9 mouse cellular contexts compared by ENCODE assay signal in genomic region chr9:75776153-75776552, GRCm38 (mm10). TPM values are rescaled to one million over a fixed set of nuclear protein-coding genes. Genes with fewer than 3 reads are reported as not detected.
DNase-seq lines count a peak whose midpoint lies in the region; ATAC-seq and TF ChIP-seq lines count a peak whose summit lies in the region.
"Had no signal": no experiment of that assay in that cellular context is flagged by ENCODE, and none has a peak within 500 bp of the region (broad histone marks: within the 10 kb centered on the region; RNA-seq: fewer than 3 reads in every experiment).

No protein-coding gene starts in this region.

- no peak for TF ChIP-seq EP300 in heart, adult 2 months (IDR thresholded peaks at IDR 0.05; ENCODE audit: insufficient read depth, low read depth, low read length)
- no peak for TF ChIP-seq EP300 in stomach, postnatal 0 days (optimal IDR thresholded peaks at IDR 0.05)

- peak overlapping the region; percentile 47 for H3K4me3 ChIP-seq in heart, embryonic 11.5 days (ENCODE audit: low read depth, low read length)
- no peak overlapping the region for H3K4me3 ChIP-seq in heart, adult 2 months
- H3K4me3 ChIP-seq in midbrain, embryonic 12.5 days, result peak overlapping the region; percentile 6; the same call in 1 of the 2 replicates
- no peak overlapping the region for H3K4me3 ChIP-seq in midbrain, embryonic 16.5 days (ENCODE audit: low read depth, low read length)
- H3K4me3 ChIP-seq in limb, embryonic 13.5 days, result peak overlapping the region; percentile 43
- H3K4me3 ChIP-seq in stomach, postnatal 0 days (ENCODE audit: low read depth, low read length), result peak overlapping the region; percentile 32

- TF ChIP-seq CTCF in heart, adult 2 months (IDR thresholded peaks at IDR 0.05), result no peak
- TF ChIP-seq CTCF in stomach, postnatal 0 days (IDR thresholded peaks at IDR 0.05; ENCODE audit: low read depth), result no peak

- H3K27me3 ChIP-seq in heart, embryonic 11.5 days (ENCODE audit: control insufficient read depth, insufficient read depth, low read length), result no peaks in the 10 kb centered on the region
- H3K27me3 ChIP-seq in heart, adult 2 months (ENCODE audit: control insufficient read depth, insufficient read depth, low read length), result no peaks in the 10 kb centered on the region
- no peaks in the 10 kb centered on the region for H3K27me3 ChIP-seq in midbrain, embryonic 12.5 days
- no peaks in the 10 kb centered on the region for H3K27me3 ChIP-seq in midbrain, embryonic 16.5 days (ENCODE audit: control insufficient read depth, insufficient read depth, low read depth, low read length)
- no peaks in the 10 kb centered on the region for H3K27me3 ChIP-seq in limb, embryonic 13.5 days
- H3K27me3 ChIP-seq in stomach, postnatal 0 days (ENCODE audit: control insufficient read depth, insufficient read depth, low read length), result no peaks in the 10 kb centered on the region

- H3K27ac ChIP-seq in heart, embryonic 11.5 days (ENCODE audit: low read depth, low read length), result peak overlapping the region; percentile 67
- H3K27ac ChIP-seq in heart, adult 2 months, result no peak overlapping the region
- no peak overlapping the region for H3K27ac ChIP-seq in midbrain, embryonic 12.5 days (replicated peaks)
- H3K27ac ChIP-seq in midbrain, embryonic 16.5 days (ENCODE audit: low read length), result no peak overlapping the region
- peak overlapping the region; percentile 44; the same call in 1 of the 2 replicates for H3K27ac ChIP-seq in limb, embryonic 13.5 days
- no peak overlapping the region for H3K27ac ChIP-seq in stomach, postnatal 0 days (replicated peaks)

- no peak for TF ChIP-seq POLR2A in heart, adult 2 months (IDR thresholded peaks at IDR 0.05; ENCODE audit: insufficient read depth, low read depth, low read length)

- no peak; the same call in 1 of the 2 replicates for ATAC-seq in heart, embryonic 11.5 days (replicated peaks; ENCODE audit: insufficient number of reproducible peaks, low FRiP score, low TSS enrichment)
- no peak for ATAC-seq in midbrain, embryonic 12.5 days (ENCODE audit: low FRiP score, low read depth)
- no peak for ATAC-seq in midbrain, embryonic 16.5 days
- no peak for ATAC-seq in limb, embryonic 13.5 days (ENCODE audit: low FRiP score, low read depth)
- ATAC-seq in stomach, postnatal 0 days (ENCODE audit: low FRiP score, low TSS enrichment), result no peak
- ATAC-seq in megakaryocyte progenitor cell, adult 5-6 weeks (replicated peaks; ENCODE audit: poor library complexity), result no peak

- H3K9me3 ChIP-seq in heart, embryonic 11.5 days (replicated peaks; ENCODE audit: control insufficient read depth, low read length), result no peaks in the 10 kb centered on the region
- H3K9me3 ChIP-seq in midbrain, embryonic 12.5 days, result no peaks in the 10 kb centered on the region
- no peaks in the 10 kb centered on the region for H3K9me3 ChIP-seq in midbrain, embryonic 16.5 days (replicated peaks; ENCODE audit: control insufficient read depth, low read length, poor library complexity, severe bottlenecking)
- H3K9me3 ChIP-seq in limb, embryonic 13.5 days, result no peaks in the 10 kb centered on the region
- no peaks in the 10 kb centered on the region for H3K9me3 ChIP-seq in stomach, postnatal 0 days (ENCODE audit: control insufficient read depth, low read length)

- no peaks in the 10 kb centered on the region for H3K4me1 ChIP-seq in heart, embryonic 11.5 days (ENCODE audit: control insufficient read depth, insufficient read depth, low read length)
- H3K4me1 ChIP-seq in heart, adult 2 months (ENCODE audit: control insufficient read depth, insufficient read depth, low read length), result no peaks in the 10 kb centered on the region
- H3K4me1 ChIP-seq in midbrain, embryonic 12.5 days, result peaks cover 8% of the 10 kb centered on the region; the same call in 1 of the 2 replicates
- peaks cover 3% of the 10 kb centered on the region; the same call in 1 of the 2 replicates for H3K4me1 ChIP-seq in midbrain, embryonic 16.5 days (ENCODE audit: control insufficient read depth, insufficient read depth, low read length)
- H3K4me1 ChIP-seq in limb, embryonic 13.5 days, result peaks cover 18% of the 10 kb centered on the region
- H3K4me1 ChIP-seq in stomach, postnatal 0 days (replicated peaks; ENCODE audit: control insufficient read depth, insufficient read depth), result no peaks in the 10 kb centered on the region

- peak overlapping the region; percentile 54 for H3K4me2 ChIP-seq in heart, embryonic 11.5 days
- H3K4me2 ChIP-seq in midbrain, embryonic 12.5 days (replicated peaks), result peak overlapping the region; percentile 23
- H3K4me2 ChIP-seq in midbrain, embryonic 16.5 days (ENCODE audit: low read length), result no peak overlapping the region
- peak overlapping the region; percentile 56 for H3K4me2 ChIP-seq in limb, embryonic 13.5 days (replicated peaks)
- H3K4me2 ChIP-seq in stomach, postnatal 0 days (replicated peaks; ENCODE audit: low read depth), result peak overlapping the region; percentile 31

- H3K9ac ChIP-seq in heart, embryonic 11.5 days (ENCODE audit: low read depth, low read length), result peak overlapping the region; percentile 67
- no peak overlapping the region for H3K9ac ChIP-seq in heart, adult 2 months (ENCODE audit: low read depth, low read length)
- no peak overlapping the region for H3K9ac ChIP-seq in midbrain, embryonic 12.5 days (replicated peaks)
- no peak overlapping the region for H3K9ac ChIP-seq in midbrain, embryonic 16.5 days (ENCODE audit: low read depth, low read length)
- peak overlapping the region; percentile 62 for H3K9ac ChIP-seq in limb, embryonic 13.5 days
- H3K9ac ChIP-seq in stomach, postnatal 0 days (ENCODE audit: low read length), result peak overlapping the region; percentile 45

- H3K79me2 ChIP-seq in heart, adult 2 months (replicated peaks; ENCODE audit: control insufficient read depth, insufficient read depth, low read length), result no peaks in the 10 kb centered on the region

- no peaks in the 10 kb centered on the region for H3K36me3 ChIP-seq in heart, embryonic 11.5 days (ENCODE audit: control insufficient read depth, insufficient read depth, low read length)
- no peaks in the 10 kb centered on the region for H3K36me3 ChIP-seq in heart, adult 2 months (ENCODE audit: control insufficient read depth, insufficient read depth, low read length)
- H3K36me3 ChIP-seq in midbrain, embryonic 12.5 days, result no peaks in the 10 kb centered on the region
- H3K36me3 ChIP-seq in midbrain, embryonic 16.5 days (ENCODE audit: control insufficient read depth, insufficient read depth, low read length), result no peaks in the 10 kb centered on the region
- no peaks in the 10 kb centered on the region for H3K36me3 ChIP-seq in limb, embryonic 13.5 days
- no peaks in the 10 kb centered on the region for H3K36me3 ChIP-seq in stomach, postnatal 0 days (ENCODE audit: control insufficient read depth, insufficient read depth, low read length)

- no peak for DNase-seq in heart, adult 2 months
- no peak for DNase-seq in stomach, postnatal 0 days (ENCODE audit: low spot score)
- DNase-seq in cerebellum, adult 9-10 months, result no peak
- DNase-seq: kidney, adult 11 months had no signal

- intact Hi-C loops in heart, adult 2 months (cut with DNase I), result no loop called here

- 28% methylated on average over 7 of the region's 7 CpGs for WGBS in heart, embryonic 11.5 days (ENCODE audit: insufficient replicate concordance)
- 45% methylated on average over 7 of the region's 7 CpGs for WGBS in heart, adult 2 months
- 32% methylated on average over 7 of the region's 7 CpGs for WGBS in midbrain, embryonic 12.5 days
- 45% methylated on average over 7 of the region's 7 CpGs for WGBS in midbrain, embryonic 16.5 days
- WGBS in limb, embryonic 13.5 days, result 40% methylated on average over 7 of the region's 7 CpGs
- WGBS in stomach, postnatal 0 days, result 49% methylated on average over 7 of the region's 7 CpGs

RNA-seq across cellular contexts. Expression of gene Bmp5, which starts 1.0 kb away (rescaled TPM):
- 11.2 and 14.5 TPM in 2 replicates for polyA plus RNA-seq in heart, embryonic 11.5 days (2014; fragmentation: Nextera tagmentation; extraction: Ambion mirVana)
- under 1 TPM; 0.65 to 0.68 TPM for total RNA-seq in heart, adult 2 months (2021)
- 0.43 and 0.67 TPM in 2 replicates for polyA plus RNA-seq in heart, adult 2 months (2012; rRNA removed)
- polyA plus RNA-seq in midbrain, embryonic 12.5 days (2016; fragmentation: Nextera tagmentation; extraction: Ambion mirVana), result 3.5 and 4.0 TPM in 2 replicates
- 2.6 and 3.4 TPM in 2 replicates for polyA plus RNA-seq in midbrain, embryonic 16.5 days (2015; fragmentation: Nextera tagmentation; extraction: Ambion mirVana)
- 10.6 and 13.0 TPM in 2 replicates for polyA plus RNA-seq in limb, embryonic 13.5 days (2015; fragmentation: Nextera tagmentation; extraction: Ambion mirVana)
- polyA plus RNA-seq in stomach, postnatal 0 days (2015; fragmentation: Nextera tagmentation; extraction: Ambion mirVana), result 4.2 and 4.6 TPM in 2 replicates
- not detected in 2 replicates for total RNA-seq in megakaryocyte progenitor cell, adult 5-6 weeks (2015)
- total RNA-seq in megakaryocyte progenitor cell, adult 5-6 weeks (2017), result not detected in 2 replicates

Comparison
In these comparisons a context has a peak if more than half of its experiments do, and no peak if none do; other contexts are left out.
1. H3K27ac ChIP-seq: peak in heart, embryonic 11.5 days (single experiment) and limb, embryonic 13.5 days (single experiment); none in heart, adult 2 months (single experiment), midbrain, embryonic 12.5 days (single experiment), midbrain, embryonic 16.5 days (single experiment) and stomach, postnatal 0 days (single experiment).
2. H3K4me3 ChIP-seq: peak in heart, embryonic 11.5 days (single experiment), midbrain, embryonic 12.5 days (single experiment), limb, embryonic 13.5 days (single experiment) and stomach, postnatal 0 days (single experiment); none in heart, adult 2 months (single experiment) and midbrain, embryonic 16.5 days (single experiment).
3. H3K9ac ChIP-seq: peak in heart, embryonic 11.5 days (single experiment), limb, embryonic 13.5 days (single experiment) and stomach, postnatal 0 days (single experiment); none in heart, adult 2 months (single experiment), midbrain, embryonic 12.5 days (single experiment) and midbrain, embryonic 16.5 days (single experiment).